Mouse (Mus musculus): ENCODE results near the gene Rpp30. TPM values are rescaled to one million over a fixed set of nuclear protein-coding genes. Genes with fewer than 3 reads are reported as not detected.

The Rpp30 gene
- polyA plus RNA-seq (2014; fragmentation: Nextera tagmentation; extraction: Ambion mirVana): 106 and 110 TPM in 2 replicates

DNA sequence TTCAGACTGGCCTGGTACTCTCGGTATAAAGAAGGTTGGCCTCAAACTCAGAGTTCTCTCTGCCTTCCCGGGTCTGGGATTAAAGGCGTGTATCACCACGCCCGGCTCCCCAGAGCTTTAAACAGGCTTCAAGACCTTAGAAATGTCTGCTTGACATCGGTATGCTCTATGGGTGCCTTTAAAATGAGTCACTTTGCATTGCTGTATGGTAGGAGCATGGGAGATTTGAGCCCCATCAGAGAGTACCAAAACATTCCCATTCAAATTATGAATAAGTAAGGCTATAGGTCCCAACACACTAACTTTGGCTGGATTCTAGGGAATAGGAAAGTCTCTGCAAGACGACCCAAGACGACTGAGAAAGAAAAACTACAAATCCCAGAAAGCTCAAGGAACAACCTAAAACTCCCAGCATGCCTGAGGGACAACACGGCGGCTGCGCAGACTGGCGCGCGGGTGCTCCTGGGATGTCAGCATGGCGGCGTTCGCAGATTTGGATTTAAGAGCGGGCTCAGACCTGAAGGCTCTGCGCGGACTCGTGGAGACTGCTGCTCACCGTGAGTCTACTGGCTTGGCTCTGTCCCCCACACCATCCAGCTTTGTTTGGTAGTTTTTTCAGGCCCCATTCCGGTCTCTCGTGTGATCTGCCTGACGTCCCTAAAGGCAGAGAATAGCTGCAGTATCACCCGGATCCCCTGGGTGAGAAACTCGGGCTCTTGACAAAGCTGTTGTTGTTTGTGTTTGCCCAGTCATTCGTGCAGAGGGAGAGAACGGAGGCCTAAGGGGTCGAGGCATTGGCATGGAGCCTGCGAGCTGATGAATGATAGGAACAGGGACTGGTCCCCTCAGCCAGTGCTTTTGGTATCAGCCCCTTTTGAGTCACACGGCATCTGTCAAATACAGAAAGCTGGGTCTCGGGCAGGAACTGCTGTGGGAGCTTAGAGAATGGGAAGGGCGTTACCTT lies at the start of gene Rpp30:
Rpp30 (plus strand) TSS at position 455 of the 964 bp plus-strand sequence.
- H3K27ac ChIP-seq (ENCODE audit: low read depth, low read length): peak within 1 kb of the TSS; percentile 30; the same call in 1 of the 2 replicates
- peak; percentile 95 for ATAC-seq (ENCODE audit: low FRiP score)
- WGBS: 2% methylated on average over 33 of the region's 34 CpGs
- H3K4me3 ChIP-seq (ENCODE audit: low read depth, low read length): peak within 1 kb of the TSS; percentile 81
- no peaks in the 10 kb centered on the region for H3K9me3 ChIP-seq (ENCODE audit: control insufficient read depth, low read length)
- DNase-seq (ENCODE audit: low spot score): peak; percentile 89
- H3K36me3 ChIP-seq (ENCODE audit: control insufficient read depth, insufficient read depth, low read length): 0 out of 2 replicates have a peak, but pooled peaks cover 2% of the 10 kb centered on the region
- H3K4me1 ChIP-seq (replicated peaks; ENCODE audit: control insufficient read depth, insufficient read depth, low read length): peaks cover 3% of the 10 kb centered on the region; the same call in 1 of the 2 replicates
- no peaks in the 10 kb centered on the region for H3K27me3 ChIP-seq (ENCODE audit: control insufficient read depth, insufficient read depth, low read length)
- H3K4me2 ChIP-seq (replicated peaks; ENCODE audit: low read depth, low read length): peak within 1 kb of the TSS; percentile 71
- peak within 1 kb of the TSS; percentile 84 for H3K9ac ChIP-seq (ENCODE audit: low read depth, low read length)

DNA sequence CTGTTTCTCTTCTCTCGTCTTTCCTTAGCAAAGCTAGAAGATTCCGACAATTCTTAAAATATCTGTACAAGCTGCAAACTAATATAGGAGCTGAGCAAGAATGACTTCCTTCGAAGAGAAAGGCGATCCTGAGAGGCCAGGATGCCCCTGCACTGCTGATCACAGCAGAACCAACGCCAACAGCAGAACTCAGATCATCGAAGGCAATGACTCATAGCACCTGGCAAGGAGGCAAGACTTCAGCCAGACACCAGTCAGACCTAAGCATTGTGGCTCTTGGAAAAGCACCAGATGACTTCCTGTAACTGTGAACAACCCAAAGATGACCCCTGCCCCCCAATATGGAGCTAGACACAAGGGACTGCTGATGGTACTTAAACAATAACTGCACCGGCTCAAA lies 37.5 kb upstream of the Rpp30 start:
- H3K27ac ChIP-seq (ENCODE audit: low read depth, low read length): no peak overlapping the region
- H3K4me3 ChIP-seq (ENCODE audit: low read depth, low read length): no peak overlapping the region
- 83% methylated on average over 7 of the region's 7 CpGs for WGBS
- no peak overlapping the region for H3K4me2 ChIP-seq (replicated peaks; ENCODE audit: low read depth, low read length)
- H3K36me3 ChIP-seq (ENCODE audit: control insufficient read depth, insufficient read depth, low read length): no peaks in the 10 kb centered on the region
- H3K9me3 ChIP-seq (ENCODE audit: control insufficient read depth, low read length): no peaks in the 10 kb centered on the region
- no peaks in the 10 kb centered on the region for H3K27me3 ChIP-seq (ENCODE audit: control insufficient read depth, insufficient read depth, low read length)
- no peak for ATAC-seq (ENCODE audit: low FRiP score)
- no peaks in the 10 kb centered on the region for H3K4me1 ChIP-seq (replicated peaks; ENCODE audit: control insufficient read depth, insufficient read depth, low read length)
- H3K9ac ChIP-seq (ENCODE audit: low read depth, low read length): no peak overlapping the region
- no peak for DNase-seq (ENCODE audit: low spot score)

DNA sequence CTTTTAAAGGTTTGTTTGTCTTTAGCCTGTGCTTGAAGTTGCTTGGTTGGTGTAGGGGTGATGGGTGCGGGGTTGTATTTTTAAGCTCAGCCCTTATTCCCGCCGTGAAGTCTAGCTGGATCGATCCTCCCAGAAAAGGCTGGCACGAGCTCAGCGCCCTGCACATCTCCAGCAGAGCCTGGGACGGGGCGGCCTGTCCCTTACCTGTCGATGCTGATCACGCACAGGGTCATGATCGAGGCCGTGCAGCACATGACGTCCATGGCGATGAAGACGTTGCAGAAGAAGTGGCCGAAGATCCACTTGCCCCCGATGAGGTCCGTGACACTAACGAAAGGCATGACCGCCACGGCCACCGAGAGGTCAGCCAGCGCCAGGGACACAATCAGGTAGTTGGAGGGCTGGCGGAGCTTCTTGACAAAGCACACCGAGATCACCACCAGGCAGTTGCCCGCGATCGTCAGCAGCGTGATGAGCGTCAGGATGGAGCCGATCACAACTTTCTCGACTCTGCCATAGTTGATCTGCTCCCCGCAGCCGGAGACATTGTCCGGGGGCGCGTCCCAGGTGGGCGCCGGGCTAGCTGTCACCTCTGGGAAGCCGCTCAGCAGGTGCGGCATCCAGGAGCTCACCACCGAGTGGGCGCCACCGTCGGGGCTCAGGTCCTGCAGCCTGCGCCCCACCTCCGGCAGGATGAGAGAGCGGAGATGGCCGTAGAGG lies 26.9 kb upstream of the Rpp30 start:
- ATAC-seq (ENCODE audit: low FRiP score): peak; percentile 83
- H3K27me3 ChIP-seq (ENCODE audit: control insufficient read depth, insufficient read depth, low read length): peaks cover 15% of the 10 kb centered on the region
- no peak for DNase-seq (ENCODE audit: low spot score)

DNA sequence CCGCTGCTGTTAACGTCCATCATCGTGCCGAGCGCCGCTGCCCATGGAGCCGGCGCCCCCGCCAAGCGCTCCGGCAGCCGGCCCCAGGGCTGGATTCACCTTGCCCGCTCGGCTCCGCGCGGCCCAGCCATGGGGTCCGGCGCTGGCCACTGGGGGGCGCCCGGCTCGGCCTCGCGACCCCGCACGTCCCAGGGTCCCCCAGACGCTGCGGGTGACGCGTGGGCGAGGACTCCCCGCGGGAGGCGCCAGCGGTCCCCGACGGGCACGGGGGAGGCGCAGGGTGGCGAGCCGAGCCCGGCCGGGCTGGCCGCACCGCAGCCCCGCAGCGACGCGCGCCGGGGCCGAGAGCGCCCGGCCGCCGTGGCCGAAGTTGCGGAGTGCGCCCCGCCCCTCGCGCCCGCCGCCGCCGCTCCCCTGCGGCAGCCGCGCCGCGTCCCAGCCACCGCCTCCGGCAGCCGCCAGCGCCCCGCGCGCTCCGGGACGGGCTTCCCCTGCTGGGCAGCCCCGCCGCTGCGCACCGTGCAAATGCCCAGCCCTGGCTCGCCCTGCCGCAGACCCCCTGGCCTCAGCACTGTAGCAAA lies 26.2 kb upstream of the Rpp30 start, which contains the start of gene Htr7:
Htr7 (minus strand) TSS at position 277 of the 581 bp plus-strand sequence.
- no peaks in the 10 kb centered on the region for H3K4me1 ChIP-seq (replicated peaks; ENCODE audit: control insufficient read depth, insufficient read depth, low read length)
- peak; percentile 97 for ATAC-seq (ENCODE audit: low FRiP score)
- peak within 1 kb of the TSS; percentile 46 for H3K9ac ChIP-seq (ENCODE audit: low read depth, low read length)
- peak within 1 kb of the TSS; percentile 78 for H3K4me2 ChIP-seq (replicated peaks; ENCODE audit: low read depth, low read length)
- peak; percentile 83 for DNase-seq (ENCODE audit: low spot score)
- WGBS: 0% methylated on average over 47 of the region's 86 CpGs
- H3K36me3 ChIP-seq (ENCODE audit: control insufficient read depth, insufficient read depth, low read length): no peaks in the 10 kb centered on the region
- H3K27me3 ChIP-seq (ENCODE audit: control insufficient read depth, insufficient read depth, low read length): peaks cover 15% of the 10 kb centered on the region
- H3K4me3 ChIP-seq (ENCODE audit: low read depth, low read length): peak within 1 kb of the TSS; percentile 54
- H3K9me3 ChIP-seq (ENCODE audit: control insufficient read depth, low read length): no peaks in the 10 kb centered on the region
- H3K27ac ChIP-seq (ENCODE audit: low read depth, low read length): no peak within 1 kb of the TSS

More for the DNA sequence above, 26.9 kb upstream of the Rpp30 start:
- H3K36me3 ChIP-seq (ENCODE audit: control insufficient read depth, insufficient read depth, low read length): no peaks in the 10 kb centered on the region
- H3K9me3 ChIP-seq (ENCODE audit: control insufficient read depth, low read length): no peaks in the 10 kb centered on the region
- H3K27ac ChIP-seq (ENCODE audit: low read depth, low read length): no peak overlapping the region
- peak overlapping the region; percentile 78 for H3K4me2 ChIP-seq (replicated peaks; ENCODE audit: low read depth, low read length)
- H3K9ac ChIP-seq (ENCODE audit: low read depth, low read length): peak overlapping the region; percentile 46
- peak overlapping the region; percentile 54 for H3K4me3 ChIP-seq (ENCODE audit: low read depth, low read length)
- 9% methylated on average over 49 of the region's 49 CpGs for WGBS
- H3K4me1 ChIP-seq (replicated peaks; ENCODE audit: control insufficient read depth, insufficient read depth, low read length): no peaks in the 10 kb centered on the region

DNA sequence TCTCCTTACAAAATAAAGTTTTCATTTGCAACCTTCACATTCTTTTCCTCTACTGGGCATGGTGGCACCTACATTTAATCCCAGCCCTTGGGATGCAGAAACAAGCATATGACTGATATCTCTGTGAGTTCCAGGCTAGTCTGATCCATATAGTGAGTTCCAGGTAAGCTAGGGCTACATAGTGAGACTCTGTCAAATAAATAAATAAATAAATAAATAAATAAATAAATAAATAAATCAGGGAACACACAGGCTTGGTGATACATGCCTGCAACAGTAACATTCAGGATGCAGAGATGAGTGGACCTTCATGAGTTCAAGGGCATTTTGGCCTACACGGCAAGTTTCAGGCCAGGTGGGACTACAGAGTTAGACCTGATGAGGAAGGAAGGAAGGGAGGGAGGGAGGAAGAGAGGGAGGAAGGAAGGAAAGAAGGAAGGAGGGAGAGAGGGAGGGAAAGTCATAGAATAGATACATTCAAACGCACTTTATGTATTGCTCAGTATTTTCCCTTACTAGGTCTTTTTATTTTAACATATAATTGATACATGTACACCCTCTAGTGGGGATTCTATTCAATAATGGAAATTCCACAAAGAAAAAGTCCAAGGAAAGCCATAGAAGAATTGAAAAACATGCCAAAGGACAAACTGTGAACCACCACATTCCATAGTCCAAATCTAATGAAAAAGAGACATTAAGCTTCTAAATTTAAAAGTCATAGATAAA lies 20.6 kb upstream of the Rpp30 start:
- H3K4me1 ChIP-seq (replicated peaks; ENCODE audit: control insufficient read depth, insufficient read depth, low read length): no peaks in the 10 kb centered on the region
- no peak overlapping the region for H3K4me2 ChIP-seq (replicated peaks; ENCODE audit: low read depth, low read length)
- no peak overlapping the region for H3K9ac ChIP-seq (ENCODE audit: low read depth, low read length)
- H3K27me3 ChIP-seq (ENCODE audit: control insufficient read depth, insufficient read depth, low read length): peaks cover 3% of the 10 kb centered on the region; the same call in 1 of the 2 replicates
- H3K27ac ChIP-seq (ENCODE audit: low read depth, low read length): no peak overlapping the region
- ATAC-seq (ENCODE audit: low FRiP score) (no peak), DNase-seq (ENCODE audit: low spot score) (no peak)
- no peaks in the 10 kb centered on the region for H3K9me3 ChIP-seq (ENCODE audit: control insufficient read depth, low read length)
- H3K4me3 ChIP-seq (ENCODE audit: low read depth, low read length): no peak overlapping the region
- WGBS: 88% methylated on average over 2 of the region's 2 CpGs
- H3K36me3 ChIP-seq (ENCODE audit: control insufficient read depth, insufficient read depth, low read length): no peaks in the 10 kb centered on the region

DNA sequence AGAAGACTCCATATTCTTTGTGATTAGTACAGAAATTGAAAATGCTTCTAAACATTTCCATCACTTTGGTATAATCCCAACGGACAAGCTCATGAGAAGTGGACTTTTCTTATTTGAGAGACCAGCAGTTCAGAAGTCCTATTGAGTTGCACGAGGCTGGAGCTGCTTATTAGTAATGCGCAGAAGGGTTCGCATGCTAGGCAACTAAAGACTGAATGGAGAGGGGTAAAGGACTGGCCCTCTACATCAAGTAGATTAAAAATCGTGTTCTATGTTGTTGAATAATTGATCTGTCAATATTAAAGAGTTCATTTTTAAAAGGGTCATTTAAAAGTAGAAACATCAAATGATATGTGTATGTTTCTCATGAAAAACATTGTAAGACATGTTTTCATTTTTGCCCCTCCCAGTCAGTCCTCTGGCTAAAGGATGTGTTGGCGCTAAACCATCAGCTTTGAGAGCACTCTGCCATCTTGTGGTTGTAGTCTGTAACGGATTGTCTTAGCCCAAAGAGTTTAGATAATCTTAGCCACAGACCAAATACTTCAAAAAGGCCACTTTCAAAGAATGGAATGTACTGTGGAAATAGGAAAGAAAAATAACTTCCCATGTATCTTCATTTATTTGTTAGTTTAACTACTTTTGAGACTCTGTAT lies 782 bp upstream of the Rpp30 start:
- H3K4me3 ChIP-seq (ENCODE audit: low read depth, low read length): peak overlapping the region; percentile 81
- no peaks in the 10 kb centered on the region for H3K9me3 ChIP-seq (ENCODE audit: control insufficient read depth, low read length)
- peaks cover 3% of the 10 kb centered on the region; the same call in 1 of the 2 replicates for H3K4me1 ChIP-seq (replicated peaks; ENCODE audit: control insufficient read depth, insufficient read depth, low read length)
- H3K9ac ChIP-seq (ENCODE audit: low read depth, low read length): peak overlapping the region; percentile 84
- no peaks in the 10 kb centered on the region for H3K36me3 ChIP-seq (ENCODE audit: control insufficient read depth, insufficient read depth, low read length)
- peak; percentile 84 for ATAC-seq (ENCODE audit: low FRiP score)
- H3K27me3 ChIP-seq (ENCODE audit: control insufficient read depth, insufficient read depth, low read length): no peaks in the 10 kb centered on the region
- 49% methylated on average over 7 of the region's 7 CpGs for WGBS
- DNase-seq (ENCODE audit: low spot score): peak; percentile 77
- H3K4me2 ChIP-seq (replicated peaks; ENCODE audit: low read depth, low read length): peak overlapping the region; percentile 64
- H3K27ac ChIP-seq (ENCODE audit: low read depth, low read length): no peak overlapping the region

DNA sequence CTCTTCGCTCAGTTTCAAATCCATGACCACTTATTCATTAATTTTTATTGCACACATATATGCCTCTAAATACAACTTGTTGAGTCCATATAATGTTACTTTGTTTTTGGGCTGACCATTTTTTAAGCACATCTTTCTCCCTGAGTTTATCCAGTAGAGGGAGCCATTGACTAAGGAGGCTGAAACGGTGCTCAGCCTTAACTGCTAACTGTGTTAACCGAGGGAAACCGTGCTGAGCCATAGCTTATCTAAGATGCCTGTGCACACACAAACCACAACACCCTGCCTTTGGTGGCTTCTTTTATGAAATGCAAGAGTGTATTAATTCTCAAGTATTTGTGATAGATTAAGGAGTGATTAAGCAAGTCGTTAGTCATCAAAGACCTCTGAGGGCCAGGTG lies 7.3 kb downstream of the Rpp30 start:
- 64% methylated on average over 5 of the region's 5 CpGs for WGBS
- Histone ChIP-seq H3K9ac (ENCODE audit: low read depth, low read length) (no peak overlapping the region), H3K9me3 (ENCODE audit: control insufficient read depth, low read length) (no peaks in the 10 kb centered on the region), H3K4me1 (replicated peaks; ENCODE audit: control insufficient read depth, insufficient read depth, low read length) (no peaks in the 10 kb centered on the region), H3K27me3 (ENCODE audit: control insufficient read depth, insufficient read depth, low read length) (no peaks in the 10 kb centered on the region), H3K27ac (ENCODE audit: low read depth, low read length) (no peak overlapping the region), H3K36me3 (ENCODE audit: control insufficient read depth, insufficient read depth, low read length) (0 out of 2 replicates have a peak, but pooled peaks cover 2% of the 10 kb centered on the region), H3K4me2 (replicated peaks; ENCODE audit: low read depth, low read length) (no peak overlapping the region), H3K4me3 (ENCODE audit: low read depth, low read length) (no peak overlapping the region)
- ATAC-seq (ENCODE audit: low FRiP score) (no peak), DNase-seq (ENCODE audit: low spot score) (peak; percentile 48)
